Mouse (Mus musculus) lung, embryonic 15.5 days (tissue): ENCODE results near the gene Stk32c. TPM values are rescaled to one million over a fixed set of nuclear protein-coding genes. Genes with fewer than 3 reads are reported as not detected.

Source experiments
- ATAC-seq: fragments of 200-750 bp; cut with Nextera tagmentation; 2 replicates; pipeline ENCODE4 v1.8.0; 2017; ENCODE audit warnings: moderate number of reproducible peaks, borderline replicate concordance; ENCODE audit not compliant: low FRiP score, low TSS enrichment; ENCODE audit errors: extremely low read depth
- H3K27ac ChIP-seq: fragments of 300-500 bp; sonication (generic); 2 replicates; pipeline ENCODE4 v1.5.1; 2015; ENCODE audit warnings: moderate library complexity, mild to moderate bottlenecking, inconsistent platforms
- H3K27me3 ChIP-seq: fragments of 300-500 bp; sonication (generic); 2 replicates; pipeline ENCODE4 v1.6.1; 2015; ENCODE audit warnings: inconsistent platforms
- H3K36me3 ChIP-seq: fragments of 300-500 bp; sonication (generic); 2 replicates; pipeline ENCODE4 v1.6.1; 2015; ENCODE audit warnings: inconsistent platforms
- H3K4me1 ChIP-seq: fragments of 300-500 bp; sonication (generic); 2 replicates; pipeline ENCODE4 v1.6.1; 2015; ENCODE audit warnings: inconsistent platforms
- H3K4me2 ChIP-seq: fragments of 300-500 bp; sonication (generic); 2 replicates; pipeline ENCODE4 v1.6.1; 2015; ENCODE audit warnings: inconsistent platforms, mild to moderate bottlenecking, moderate library complexity
- H3K4me3 ChIP-seq: fragments of 300-500 bp; sonication (generic); 2 replicates; pipeline ENCODE4 v1.5.1; 2015; ENCODE audit warnings: mild to moderate bottlenecking, inconsistent platforms
- H3K9ac ChIP-seq: fragments of 300-500 bp; sonication (generic); 2 replicates; pipeline ENCODE4 v1.6.1; 2015; ENCODE audit warnings: inconsistent platforms
- H3K9me3 ChIP-seq: fragments of 300-500 bp; sonication (generic); 2 replicates; pipeline ENCODE4 v1.6.1; 2016; ENCODE audit warnings: inconsistent platforms
- WGBS: fragments of 180-500 bp; shearing (Covaris S2); methylation state at CpG from one replicate; pipeline ENCODE4 v1.1.7; 2015; 5-methylcytosine and 5-hydroxymethylcytosine counted together
- polyA plus RNA-seq: library from polyadenylated mRNA; unstranded; fragments of >200 nt; fragmentation: Nextera tagmentation; extraction: Ambion mirVana; gene quantifications from 2 replicates; pipeline ENCODE4 v1.2.1, GENCODE M21; 2015

The Stk32c gene
- polyA plus RNA-seq, 1 experiment from 2014 or later: 0.22 TPM

DNA sequence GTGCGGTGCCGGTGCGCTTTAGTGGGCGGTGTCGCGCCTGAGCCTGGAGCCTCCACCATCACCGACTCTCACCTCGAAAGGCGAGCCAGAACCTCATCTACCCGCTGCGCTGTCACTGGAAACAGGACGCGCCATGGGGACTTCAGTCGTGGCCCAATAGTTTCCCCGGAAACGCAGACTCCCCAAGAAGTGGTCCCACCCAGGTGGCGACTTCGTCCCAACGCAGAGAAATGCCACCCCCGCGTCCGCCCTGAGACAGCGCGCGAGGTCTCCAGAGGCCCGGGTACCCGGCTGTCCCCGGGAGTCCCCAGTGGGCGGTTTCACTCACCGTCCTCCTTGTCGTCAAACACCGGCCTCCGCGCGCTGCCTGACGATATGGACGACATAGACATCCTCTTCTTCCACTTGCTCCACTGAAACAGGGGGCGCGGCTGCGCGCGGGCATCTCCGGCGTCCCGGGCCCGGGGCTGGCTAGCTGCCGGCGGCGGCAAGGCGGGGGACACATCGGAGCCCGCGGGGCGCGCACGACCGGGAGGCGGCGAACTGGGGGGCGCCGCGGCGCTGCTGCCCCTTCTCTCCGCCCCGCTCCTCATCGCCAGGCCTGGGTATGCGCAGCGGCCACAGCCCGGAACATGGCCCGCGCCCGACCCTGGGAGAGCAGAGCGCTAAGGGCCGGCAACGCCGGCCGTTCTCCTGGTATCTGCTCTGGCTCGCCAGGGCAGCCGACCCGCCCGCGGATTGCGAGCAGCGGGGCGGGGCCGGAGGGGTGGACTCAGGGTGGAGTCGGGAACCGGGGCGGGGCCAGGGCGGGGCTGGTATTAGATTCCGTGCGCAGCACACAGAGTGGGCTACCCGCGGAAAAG, 25.1 kb downstream of the Stk32c start:
- Histone ChIP-seq H3K27me3 (peaks cover 40% of the 10 kb centered on the region), H3K27ac (no peak overlapping the region), H3K4me1 (peaks cover 6% of the 10 kb centered on the region; the same call in 1 of the 2 replicates), H3K4me3 (peak overlapping the region; percentile 78), H3K4me2 (peak overlapping the region; percentile 100), H3K9ac (peak overlapping the region; percentile 48), H3K36me3 (no peaks in the 10 kb centered on the region), H3K9me3 (no peaks in the 10 kb centered on the region)
- ATAC-seq: peak; percentile 97
- WGBS: under 1% methylated on average over 89 of the region's 94 CpGs

- Histone ChIP-seq H3K9me3 (no peaks in the 10 kb centered on the region), H3K9ac (no peak overlapping the region), H3K36me3 (no peaks in the 10 kb centered on the region), H3K27me3 (peaks cover 40% of the 10 kb centered on the region), H3K4me2 (peak overlapping the region; percentile 100), H3K4me1 (peaks cover 6% of the 10 kb centered on the region; the same call in 1 of the 2 replicates), H3K4me3 (peak overlapping the region; percentile 78), H3K27ac (no peak overlapping the region)
- WGBS: 31% methylated on average over 7 of the region's 7 CpGs
- ATAC-seq: no peak
Observed at GRCm38 (mm10) chr7:139187277-139187676, 25.8 kb downstream of the Stk32c start.

DNA sequence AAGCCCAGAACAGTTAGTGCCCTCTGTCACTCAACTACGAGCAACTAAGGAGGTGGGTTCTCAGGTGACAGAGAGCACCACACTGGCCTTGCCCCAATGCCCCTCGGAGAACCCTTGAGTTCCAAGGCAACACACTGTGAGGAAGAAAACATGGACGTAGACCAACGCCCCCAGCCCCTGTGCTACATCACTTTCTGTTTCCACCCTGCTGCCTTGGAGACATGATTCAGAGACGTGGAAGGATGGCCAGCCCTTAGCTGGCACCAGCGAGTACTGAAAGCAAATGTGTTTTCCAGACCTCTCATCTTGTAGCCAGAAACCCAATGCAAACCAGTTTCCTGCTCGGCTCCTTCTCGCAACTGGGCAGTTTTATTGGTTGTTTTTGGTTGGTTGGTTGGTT, 26.7 kb downstream of the Stk32c start:
- Histone ChIP-seq H3K9ac (no peak overlapping the region), H3K36me3 (no peaks in the 10 kb centered on the region), H3K27ac (no peak overlapping the region), H3K27me3 (peaks cover 40% of the 10 kb centered on the region), H3K9me3 (no peaks in the 10 kb centered on the region), H3K4me1 (peaks cover 6% of the 10 kb centered on the region; the same call in 1 of the 2 replicates), H3K4me3 (no peak overlapping the region), H3K4me2 (no peak overlapping the region)
- ATAC-seq: no peak
- WGBS: 69% methylated on average over 8 of the region's 8 CpGs

- 26% methylated on average over 5 of the region's 5 CpGs for WGBS
- H3K36me3 ChIP-seq: no peaks in the 10 kb centered on the region
- no peak overlapping the region for H3K27ac ChIP-seq
- H3K4me2 ChIP-seq: no peak overlapping the region
- H3K4me1 ChIP-seq: peaks cover 6% of the 10 kb centered on the region; the same call in 1 of the 2 replicates
- H3K9ac ChIP-seq: no peak overlapping the region
- no peaks in the 10 kb centered on the region for H3K9me3 ChIP-seq
- no peak for ATAC-seq
- H3K27me3 ChIP-seq: peaks cover 40% of the 10 kb centered on the region
- no peak overlapping the region for H3K4me3 ChIP-seq
Observed at GRCm38 (mm10) chr7:139185971-139186370, 27.1 kb downstream of the Stk32c start.

GRCm38 (mm10) chr7:139184846-139185245, 28.3 kb downstream of the Stk32c start:
- H3K27ac ChIP-seq: no peak overlapping the region
- H3K4me3 ChIP-seq: no peak overlapping the region
- peaks cover 6% of the 10 kb centered on the region; the same call in 1 of the 2 replicates for H3K4me1 ChIP-seq
- no peak for ATAC-seq
- WGBS: 67% methylated on average over 7 of the region's 7 CpGs
- H3K36me3 ChIP-seq: no peaks in the 10 kb centered on the region
- no peak overlapping the region for H3K4me2 ChIP-seq
- peaks cover 40% of the 10 kb centered on the region for H3K27me3 ChIP-seq
- no peak overlapping the region for H3K9ac ChIP-seq
- H3K9me3 ChIP-seq: no peaks in the 10 kb centered on the region

DNA sequence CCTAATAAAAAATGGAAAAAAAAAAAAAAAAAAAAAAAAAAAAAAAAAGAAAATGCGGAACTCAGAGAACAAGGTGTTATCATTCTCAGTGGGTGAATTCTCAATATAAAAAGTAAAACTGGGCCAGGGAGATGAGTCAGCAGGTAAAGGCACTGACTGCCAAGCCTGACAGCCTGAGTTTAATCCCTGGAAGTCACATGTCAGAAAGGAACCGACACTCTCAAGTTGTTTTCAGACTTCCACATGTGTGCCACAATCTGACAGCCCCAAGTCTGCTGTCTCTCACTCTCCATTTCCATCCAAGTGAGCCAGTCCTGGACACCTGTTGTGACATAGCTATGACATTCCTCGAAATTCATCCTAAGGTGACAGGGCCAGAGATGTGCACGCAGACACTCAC, 28.7 kb downstream of the Stk32c start:
- 62% methylated on average over 4 of the region's 4 CpGs for WGBS

DNA sequence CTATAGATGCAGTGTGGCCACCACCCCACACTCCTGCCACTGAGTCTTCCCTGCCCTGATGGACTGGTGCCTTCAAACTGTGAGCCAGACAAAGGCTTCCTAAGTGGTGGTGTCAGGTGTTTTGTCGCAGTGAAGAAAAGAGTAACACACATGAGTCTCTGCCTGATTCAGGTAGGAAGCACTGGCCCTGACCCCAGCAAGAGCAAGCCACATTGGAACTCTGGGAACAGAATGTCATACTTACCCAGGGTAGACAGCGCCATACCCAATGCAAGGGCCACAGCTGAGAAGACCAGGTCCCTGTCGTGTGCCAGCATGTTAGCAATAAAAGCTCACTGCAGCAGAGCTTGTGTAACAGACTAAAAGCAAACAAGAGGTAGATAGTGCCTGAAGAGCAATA, 33.0 kb downstream of the Stk32c start:
- no peak for ATAC-seq
- Histone ChIP-seq H3K4me2 (no peak overlapping the region), H3K27ac (no peak overlapping the region), H3K27me3 (peaks cover 1% of the 10 kb centered on the region; the same call in 1 of the 2 replicates), H3K4me3 (no peak overlapping the region), H3K9ac (no peak overlapping the region), H3K4me1 (no peaks in the 10 kb centered on the region), H3K9me3 (no peaks in the 10 kb centered on the region), H3K36me3 (no peaks in the 10 kb centered on the region)
- WGBS: 84% methylated on average over 3 of the region's 3 CpGs

More for the DNA sequence above, 28.7 kb downstream of the Stk32c start:
- no peak for ATAC-seq
- Histone ChIP-seq H3K4me1 (peaks cover 6% of the 10 kb centered on the region; the same call in 1 of the 2 replicates), H3K4me3 (no peak overlapping the region), H3K9ac (no peak overlapping the region), H3K9me3 (no peaks in the 10 kb centered on the region), H3K27me3 (peaks cover 40% of the 10 kb centered on the region), H3K27ac (no peak overlapping the region), H3K4me2 (no peak overlapping the region), H3K36me3 (no peaks in the 10 kb centered on the region)

DNA sequence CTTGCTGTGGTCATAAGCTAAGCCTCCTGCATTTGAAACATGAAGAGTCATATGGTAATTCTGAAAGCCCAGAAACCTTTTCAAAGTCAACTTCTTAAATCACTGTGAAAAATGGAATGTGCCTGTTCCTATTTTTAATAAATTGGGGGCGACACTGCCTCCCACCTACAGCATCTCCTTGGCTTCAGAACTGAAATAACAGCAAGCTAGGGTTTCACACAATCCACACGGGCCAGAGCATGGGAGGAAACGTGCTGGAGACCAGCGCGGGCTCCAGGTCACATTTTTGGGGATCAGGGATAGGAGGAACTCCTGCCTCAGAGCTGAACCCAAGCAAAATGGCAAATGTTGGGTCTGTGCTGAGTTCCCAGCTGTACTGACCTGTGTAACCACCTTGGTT, 33.8 kb downstream of the Stk32c start:
- Histone ChIP-seq H3K4me3 (no peak overlapping the region), H3K9me3 (no peaks in the 10 kb centered on the region), H3K27me3 (no peaks in the 10 kb centered on the region), H3K36me3 (no peaks in the 10 kb centered on the region), H3K4me1 (no peaks in the 10 kb centered on the region), H3K4me2 (no peak overlapping the region), H3K9ac (no peak overlapping the region), H3K27ac (no peak overlapping the region)
- 65% methylated on average over 5 of the region's 5 CpGs for WGBS
- ATAC-seq: no peak

- no peak overlapping the region for H3K27ac ChIP-seq
- H3K4me1 ChIP-seq: no peaks in the 10 kb centered on the region
- no peak overlapping the region for H3K9ac ChIP-seq
- H3K4me2 ChIP-seq: no peak overlapping the region
- no peaks in the 10 kb centered on the region for H3K36me3 ChIP-seq
- H3K27me3 ChIP-seq: no peaks in the 10 kb centered on the region
- H3K9me3 ChIP-seq: no peaks in the 10 kb centered on the region
- no peak overlapping the region for H3K4me3 ChIP-seq
- no peak for ATAC-seq
- WGBS: 68% methylated on average over 4 of the region's 4 CpGs
Observed at GRCm38 (mm10) chr7:139169143-139169542, 44.0 kb downstream of the Stk32c start.

DNA sequence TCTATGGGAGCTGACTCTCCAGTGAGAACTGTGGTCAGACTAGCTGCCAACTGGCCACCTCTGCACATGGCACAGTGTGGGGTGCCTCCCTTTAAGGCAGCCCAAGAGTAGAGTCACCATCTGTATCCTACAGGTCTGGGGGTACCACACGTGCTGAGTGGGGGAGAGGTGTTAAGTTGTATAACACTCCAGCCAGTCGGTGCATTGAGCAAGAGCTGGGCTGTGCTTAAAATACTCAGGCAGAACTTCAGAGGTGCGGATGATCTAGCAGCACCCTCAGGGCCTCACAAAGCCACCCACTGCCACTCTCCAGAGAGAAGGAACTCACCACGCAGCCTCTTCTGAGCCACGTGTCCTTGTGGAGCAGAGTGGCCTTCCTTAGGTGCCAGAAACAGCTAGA, 48.7 kb downstream of the Stk32c start:
- no peak for ATAC-seq

GRCm38 (mm10) chr7:139158956-139159355, 54.2 kb downstream of the Stk32c start:
- 64% methylated on average over 5 of the region's 5 CpGs for WGBS
- Histone ChIP-seq H3K9me3 (no peaks in the 10 kb centered on the region), H3K36me3 (no peaks in the 10 kb centered on the region), H3K27ac (no peak overlapping the region), H3K4me1 (no peaks in the 10 kb centered on the region), H3K9ac (no peak overlapping the region), H3K27me3 (no peaks in the 10 kb centered on the region), H3K4me3 (no peak overlapping the region), H3K4me2 (no peak overlapping the region)
- ATAC-seq: no peak

More for the DNA sequence above, 48.7 kb downstream of the Stk32c start:
- Histone ChIP-seq H3K36me3 (no peaks in the 10 kb centered on the region), H3K4me1 (no peaks in the 10 kb centered on the region), H3K9me3 (no peaks in the 10 kb centered on the region), H3K27me3 (no peaks in the 10 kb centered on the region), H3K4me3 (no peak overlapping the region), H3K4me2 (no peak overlapping the region), H3K27ac (no peak overlapping the region), H3K9ac (no peak overlapping the region)
- 46% methylated on average over 5 of the region's 5 CpGs for WGBS

GRCm38 (mm10) chr7:139158549-139158948, 54.6 kb downstream of the Stk32c start:
- no peaks in the 10 kb centered on the region for H3K36me3 ChIP-seq
- H3K4me2 ChIP-seq: no peak overlapping the region
- WGBS: 52% methylated on average over 7 of the region's 7 CpGs
- H3K27me3 ChIP-seq: no peaks in the 10 kb centered on the region
- no peak for ATAC-seq
- H3K9ac ChIP-seq: no peak overlapping the region
- H3K4me3 ChIP-seq: no peak overlapping the region
- no peaks in the 10 kb centered on the region for H3K4me1 ChIP-seq
- H3K9me3 ChIP-seq: no peaks in the 10 kb centered on the region
- H3K27ac ChIP-seq: no peak overlapping the region
